Mouse (Mus musculus) retina, postnatal 1 day (tissue): ENCODE results near the gene Timm8a1.
"Not testable (repeated sequence)": the region's sequence is repeated elsewhere in the genome, so short reads cannot be mapped to it uniquely, and the experiment has no call there.

Source experiments
- DNase-seq: peaks from one replicate; pipeline ENCODE4 v3.0.0-alpha.2; 2012

The Timm8a1 gene

GRCm38 (mm10) chrX:134541145-134541954 is at the start of gene Timm8a1:
Timm8a1 (minus strand) TSS chrX:134541865.
- DNase-seq, result peak; percentile 76

GRCm38 (mm10) chrX:134589836-134590235 is 48.2 kb upstream of the Timm8a1 start:
- no peak for DNase-seq

GRCm38 (mm10) chrX:134588997-134589396 is 47.3 kb upstream of the Timm8a1 start:
- DNase-seq, result no peak

- no peak for DNase-seq
Measured at GRCm38 (mm10) chrX:134588261-134588660, 46.6 kb upstream of the Timm8a1 start.

GRCm38 (mm10) chrX:134586447-134586846 is 44.8 kb upstream of the Timm8a1 start:
- no peak for DNase-seq

GRCm38 (mm10) chrX:134585103-134586002 is 43.7 kb upstream of the Timm8a1 start, which contains the start of gene Rpl36a:
Rpl36a (plus strand) TSS chrX:134585654.
- peak; percentile 96 for DNase-seq

GRCm38 (mm10) chrX:134582888-134583669 is 41.4 kb upstream of the Timm8a1 start, which contains the start of gene Btk:
Btk (minus strand) TSS chrX:134583570.
- no peak for DNase-seq

- DNase-seq, result no peak
Measured at GRCm38 (mm10) chrX:134582270-134582669, 40.6 kb upstream of the Timm8a1 start.

GRCm38 (mm10) chrX:134580528-134581305 is 39.1 kb upstream of the Timm8a1 start:
- DNase-seq, result no peak

GRCm38 (mm10) chrX:134577896-134578295 is 36.2 kb upstream of the Timm8a1 start:
- no peak for DNase-seq

- DNase-seq, result no peak
Measured at GRCm38 (mm10) chrX:134566536-134567222, 25.0 kb upstream of the Timm8a1 start.

- DNase-seq, result no peak
Measured at GRCm38 (mm10) chrX:134564326-134564725, 22.7 kb upstream of the Timm8a1 start.

GRCm38 (mm10) chrX:134554425-134554824 is 12.8 kb upstream of the Timm8a1 start:
- no peak for DNase-seq

- DNase-seq, result no peak
Measured at GRCm38 (mm10) chrX:134553326-134553725, 11.7 kb upstream of the Timm8a1 start.

- DNase-seq, result peak; percentile 75
Measured at GRCm38 (mm10) chrX:134550903-134551302, 9.2 kb upstream of the Timm8a1 start.

GRCm38 (mm10) chrX:134547330-134547729 is 5.7 kb upstream of the Timm8a1 start:
- no peak for DNase-seq

GRCm38 (mm10) chrX:134541955-134542308 is 267 bp upstream of the Timm8a1 start:
- DNase-seq, result no peak

- peak; percentile 26 for DNase-seq
Measured at GRCm38 (mm10) chrX:134540414-134541135, 1.1 kb downstream of the Timm8a1 start.

- not testable (repeated sequence) for DNase-seq
Measured at GRCm38 (mm10) chrX:134539795-134540194, 1.9 kb downstream of the Timm8a1 start.

GRCm38 (mm10) chrX:134533346-134533745 is 8.3 kb downstream of the Timm8a1 start:
- no peak for DNase-seq

- DNase-seq, result no peak
Measured at GRCm38 (mm10) chrX:134525260-134525659, 16.4 kb downstream of the Timm8a1 start.
